Mouse (Mus musculus) left cerebral cortex, adult 2 months (tissue): ENCODE results near the gene Ndufb11. TPM values are rescaled to one million over a fixed set of nuclear protein-coding genes. Genes with fewer than 3 reads are reported as not detected.

Source experiments
- DNase-seq, 2 experiments: peaks; one replicate each; pipeline ENCODE4 v3.0.0; 2021 to 2022; ENCODE audit warnings: low spot score in 2 of 2, mixed read lengths in 1 of 2; ENCODE audit errors: extremely low spot score in 1 of 2
- H3K27ac ChIP-seq: fragments of 200-600 bp; 2 replicates; pipeline ENCODE4 v1.8.1; 2022
- H3K4me3 ChIP-seq: fragments of 200-600 bp; 2 replicates; pipeline ENCODE4 v1.8.1; 2022
- CTCF ChIP-seq: fragments of 200-600 bp; IDR thresholded peaks from 2 replicates; pipeline ENCODE4 v1.8.1; 2022; ENCODE audit warnings: antibody characterized with exemption, mild to moderate bottlenecking, moderate library complexity
- intact Hi-C: fragments of 180-260 bp; cut with DNase I; formaldehyde crosslinking; loops from one replicate; pipeline ENCODE4 v1.15.1; 2025
- total RNA-seq, 2 experiments: library from RNA; stranded (reverse); gene quantifications; 2 replicates each; pipeline ENCODE4 v1.2.3; 2021

Gene Ndufb11
- total RNA-seq, 2 experiments from 2014 or later, result 142 to 157 TPM

GRCm38 (mm10) chrX:20608500-20608899 is 8.9 kb downstream of the Ndufb11 start:
- no peak overlapping the region for H3K27ac ChIP-seq
- H3K4me3 ChIP-seq, result no peak overlapping the region
- intact Hi-C loops, result no loop called here
- TF ChIP-seq CTCF, result no peak
- no peak for DNase-seq

DNA sequence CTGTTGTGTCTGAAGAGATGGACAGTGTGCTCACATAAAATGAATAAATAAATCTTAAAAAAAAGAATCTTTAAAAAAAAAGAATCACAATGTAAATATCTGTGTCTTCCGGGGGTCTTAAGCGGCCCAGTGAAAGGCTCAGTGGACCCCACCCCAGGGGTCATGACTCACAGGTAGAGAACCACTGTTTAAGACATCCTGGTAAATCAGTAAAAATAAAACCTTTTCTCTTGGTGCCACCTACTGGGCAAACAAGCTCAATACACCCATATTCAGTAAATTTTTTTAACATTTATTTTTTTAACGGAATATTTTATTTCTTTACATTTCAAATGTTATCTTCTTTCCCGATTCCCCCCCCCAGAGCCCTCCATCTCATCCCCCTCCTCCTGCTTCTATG is 29.5 kb downstream of the Ndufb11 start:
- Histone ChIP-seq H3K27ac (no peak overlapping the region), H3K4me3 (no peak overlapping the region)
- TF ChIP-seq CTCF, result peak; percentile 61
- intact Hi-C loops, result loop anchor here (5.0 kb wide), 1 partner anchor 566 kb away; no protein-coding TSS in a partner anchor
- DNase-seq, result no peak

GRCm38 (mm10) chrX:20573927-20574326 is 43.5 kb downstream of the Ndufb11 start:
- TF ChIP-seq CTCF, result no peak
- Histone ChIP-seq H3K4me3 (no peak overlapping the region), H3K27ac (no peak overlapping the region)
- intact Hi-C loops, result no loop called here
- DNase-seq, result no peak

- intact Hi-C loops, result no loop called here
- no peak overlapping the region for H3K4me3 ChIP-seq
- DNase-seq, result no peak
- TF ChIP-seq CTCF, result no peak
- no peak overlapping the region for H3K27ac ChIP-seq
These were observed 44.7 kb downstream of the Ndufb11 start for GRCm38 (mm10) chrX:20572683-20573082.

DNA sequence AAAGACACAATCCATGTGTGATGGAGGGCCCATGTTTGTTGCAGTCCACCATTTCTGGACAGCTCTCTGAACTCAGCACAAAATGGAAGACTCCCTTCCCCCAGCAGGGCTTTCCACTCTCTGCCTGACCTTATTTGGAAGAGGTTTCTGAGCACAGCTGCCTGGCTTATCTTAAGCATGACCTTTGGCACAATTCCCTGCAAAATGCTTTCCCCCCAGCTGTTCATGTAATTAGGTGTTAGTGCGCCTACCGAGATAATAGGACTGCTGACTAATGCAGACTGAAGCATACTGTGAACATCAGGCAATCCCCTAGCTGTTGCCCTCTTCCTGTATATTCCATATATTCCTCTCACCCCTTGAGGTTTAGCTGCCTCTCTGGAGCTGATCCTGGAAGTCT is 46.4 kb downstream of the Ndufb11 start:
- Histone ChIP-seq H3K4me3 (no peak overlapping the region), H3K27ac (no peak overlapping the region)
- intact Hi-C loops, result no loop called here
- TF ChIP-seq CTCF, result no peak
- no peak for DNase-seq

Other genes starting within 250 kb of the Ndufb11 start
- gene Jade3, start 191.9 kb downstream of the Ndufb11 start, total RNA-seq, result 1 to 10 TPM; 6.4 to 7.1 TPM
- under 1 TPM in 1 of 2 experiments, not detected in 1; 0.35 TPM for gene Rgn, start 67.8 kb downstream of the Ndufb11 start, total RNA-seq
- gene Rbm10, start 116 bp downstream of the Ndufb11 start, total RNA-seq, result 10 to 100 TPM; 49.2 to 50.0 TPM
- gene Uba1, start 40.7 kb upstream of the Ndufb11 start, total RNA-seq, result 100 to 1,000 TPM; 337 to 348 TPM
- gene Cdk16, start 70.3 kb upstream of the Ndufb11 start, total RNA-seq, result 100 to 1,000 TPM; 252 to 273 TPM
- 100 to 1,000 TPM; 103 to 106 TPM for gene Usp11, start 86.3 kb upstream of the Ndufb11 start, total RNA-seq
- gene Araf, start 180.2 kb upstream of the Ndufb11 start, total RNA-seq, result 100 to 1,000 TPM; 172 to 180 TPM